Mouse (Mus musculus): ENCODE data around the gene Neurod1. TPM values are rescaled to one million over a fixed set of nuclear protein-coding genes. Genes with fewer than 3 reads are reported as not detected.

Neurod1 gene
- polyA plus RNA-seq (2015; fragmentation: Nextera tagmentation; extraction: Ambion mirVana): 2.0 and 3.7 TPM in 2 replicates

- WGBS: under 1% methylated on average over 39 of the region's 42 CpGs
- Histone ChIP-seq H3K27ac (no peak within 1 kb of the TSS), H3K36me3 (no peaks in the 10 kb centered on the region), H3K4me1 (peaks cover 22% of the 10 kb centered on the region), H3K9ac (no peak within 1 kb of the TSS), H3K27me3 (peaks cover 79% of the 10 kb centered on the region), H3K9me3 (no peaks in the 10 kb centered on the region), H3K4me3 (peak within 1 kb of the TSS; percentile 33), H3K4me2 (peak within 1 kb of the TSS; percentile 65)
- ATAC-seq (ENCODE audit: insufficient number of reproducible peaks, insufficient read depth, low FRiP score, low TSS enrichment, low read depth): 0 out of 2 replicates have a peak, but pooled peaks have one; percentile 48
Observed at GRCm38 (mm10) chr2:79456575-79457349, at the start of gene Neurod1, which contains the start of gene Cerkl. Neurod1 (minus strand) TSS chr2:79456751. Cerkl (minus strand) TSS chr2:79456785.

- no peak overlapping the region for H3K27ac ChIP-seq
- no peak for ATAC-seq (ENCODE audit: insufficient number of reproducible peaks, insufficient read depth, low FRiP score, low TSS enrichment, low read depth)
- H3K9me3 ChIP-seq: no peaks in the 10 kb centered on the region
- 25% methylated on average over 10 of the region's 10 CpGs for WGBS
- H3K4me1 ChIP-seq: no peaks in the 10 kb centered on the region
- no peak overlapping the region for H3K9ac ChIP-seq
- no peak overlapping the region for H3K4me2 ChIP-seq
- no peak overlapping the region for H3K4me3 ChIP-seq
- no peaks in the 10 kb centered on the region for H3K36me3 ChIP-seq
- H3K27me3 ChIP-seq: peaks cover 10% of the 10 kb centered on the region; the same call in 1 of the 2 replicates
Observed at GRCm38 (mm10) chr2:79498990-79499755, 42.6 kb upstream of the Neurod1 start.

GRCm38 (mm10) chr2:79485127-79485526 lies 28.6 kb upstream of the Neurod1 start:
- no peak for ATAC-seq (ENCODE audit: insufficient number of reproducible peaks, insufficient read depth, low FRiP score, low TSS enrichment, low read depth)
- Histone ChIP-seq H3K27ac (no peak overlapping the region; the same call in 1 of the 2 replicates), H3K4me2 (no peak overlapping the region), H3K36me3 (no peaks in the 10 kb centered on the region), H3K9me3 (no peaks in the 10 kb centered on the region), H3K4me3 (no peak overlapping the region), H3K9ac (no peak overlapping the region), H3K4me1 (no peaks in the 10 kb centered on the region), H3K27me3 (no peaks in the 10 kb centered on the region)
- WGBS: 33% methylated on average over 3 of the region's 3 CpGs

GRCm38 (mm10) chr2:79482511-79482910 lies 26.0 kb upstream of the Neurod1 start:
- WGBS: 89% methylated on average over 2 of the region's 2 CpGs
- Histone ChIP-seq H3K36me3 (no peaks in the 10 kb centered on the region), H3K4me2 (no peak overlapping the region), H3K4me3 (no peak overlapping the region), H3K27me3 (no peaks in the 10 kb centered on the region), H3K27ac (no peak overlapping the region), H3K9ac (no peak overlapping the region), H3K4me1 (no peaks in the 10 kb centered on the region), H3K9me3 (no peaks in the 10 kb centered on the region)
- no peak for ATAC-seq (ENCODE audit: insufficient number of reproducible peaks, insufficient read depth, low FRiP score, low TSS enrichment, low read depth)

GRCm38 (mm10) chr2:79462411-79462810 lies 5.9 kb upstream of the Neurod1 start:
- H3K27me3 ChIP-seq: peaks cover 50% of the 10 kb centered on the region
- no peak overlapping the region for H3K27ac ChIP-seq
- no peak overlapping the region for H3K9ac ChIP-seq

GRCm38 (mm10) chr2:79461861-79462260 lies 5.3 kb upstream of the Neurod1 start:
- no peaks in the 10 kb centered on the region for H3K36me3 ChIP-seq
- no peak overlapping the region for H3K9ac ChIP-seq
- no peak overlapping the region for H3K27ac ChIP-seq
- peaks cover 9% of the 10 kb centered on the region; the same call in 1 of the 2 replicates for H3K4me1 ChIP-seq
- H3K9me3 ChIP-seq: no peaks in the 10 kb centered on the region
- H3K4me3 ChIP-seq: no peak overlapping the region
- peaks cover 56% of the 10 kb centered on the region for H3K27me3 ChIP-seq
- ATAC-seq (ENCODE audit: insufficient number of reproducible peaks, insufficient read depth, low FRiP score, low TSS enrichment, low read depth): no peak
- 82% methylated on average over 2 of the region's 2 CpGs for WGBS
- no peak overlapping the region for H3K4me2 ChIP-seq

More at GRCm38 (mm10) chr2:79462411-79462810, 5.9 kb upstream of the Neurod1 start:
- ATAC-seq (ENCODE audit: insufficient number of reproducible peaks, insufficient read depth, low FRiP score, low TSS enrichment, low read depth): no peak
- 81% methylated on average over 4 of the region's 4 CpGs for WGBS
- no peaks in the 10 kb centered on the region for H3K36me3 ChIP-seq
- H3K9me3 ChIP-seq: no peaks in the 10 kb centered on the region
- no peak overlapping the region for H3K4me2 ChIP-seq
- peaks cover 9% of the 10 kb centered on the region; the same call in 1 of the 2 replicates for H3K4me1 ChIP-seq
- no peak overlapping the region for H3K4me3 ChIP-seq

- H3K4me1 ChIP-seq: peaks cover 16% of the 10 kb centered on the region
- peaks cover 69% of the 10 kb centered on the region for H3K27me3 ChIP-seq
- no peaks in the 10 kb centered on the region for H3K36me3 ChIP-seq
- no peak overlapping the region for H3K9ac ChIP-seq
- H3K9me3 ChIP-seq: no peaks in the 10 kb centered on the region
- ATAC-seq (ENCODE audit: insufficient number of reproducible peaks, insufficient read depth, low FRiP score, low TSS enrichment, low read depth): no peak
- no peak overlapping the region for H3K4me2 ChIP-seq
- no peak overlapping the region for H3K4me3 ChIP-seq
- WGBS: 2% methylated on average over 2 of the region's 2 CpGs
- no peak overlapping the region for H3K27ac ChIP-seq
Observed at GRCm38 (mm10) chr2:79460586-79460985, 4.0 kb upstream of the Neurod1 start.

- peaks cover 16% of the 10 kb centered on the region for H3K4me1 ChIP-seq
- no peaks in the 10 kb centered on the region for H3K9me3 ChIP-seq
- no peak overlapping the region for H3K4me2 ChIP-seq
- 6% methylated on average over 14 of the region's 14 CpGs for WGBS
- no peak overlapping the region for H3K27ac ChIP-seq
- no peak for ATAC-seq (ENCODE audit: insufficient number of reproducible peaks, insufficient read depth, low FRiP score, low TSS enrichment, low read depth)
- H3K36me3 ChIP-seq: no peaks in the 10 kb centered on the region
- H3K9ac ChIP-seq: no peak overlapping the region
- peaks cover 73% of the 10 kb centered on the region for H3K27me3 ChIP-seq
- no peak overlapping the region for H3K4me3 ChIP-seq
Observed at GRCm38 (mm10) chr2:79460107-79460506, 3.6 kb upstream of the Neurod1 start.

GRCm38 (mm10) chr2:79459061-79460045 lies 2.8 kb upstream of the Neurod1 start:
- 2% methylated on average over 44 of the region's 44 CpGs for WGBS
- H3K9ac ChIP-seq: no peak overlapping the region
- H3K9me3 ChIP-seq: no peaks in the 10 kb centered on the region
- H3K27me3 ChIP-seq: peaks cover 81% of the 10 kb centered on the region
- H3K4me2 ChIP-seq: no peak overlapping the region
- no peak for ATAC-seq (ENCODE audit: insufficient number of reproducible peaks, insufficient read depth, low FRiP score, low TSS enrichment, low read depth)
- no peaks in the 10 kb centered on the region for H3K36me3 ChIP-seq
- H3K4me1 ChIP-seq: peaks cover 19% of the 10 kb centered on the region
- no peak overlapping the region for H3K4me3 ChIP-seq
- H3K27ac ChIP-seq: no peak overlapping the region

GRCm38 (mm10) chr2:79457932-79458331 lies 1.4 kb upstream of the Neurod1 start:
- peaks cover 22% of the 10 kb centered on the region for H3K4me1 ChIP-seq
- WGBS: 12% methylated on average over 3 of the region's 3 CpGs
- peaks cover 83% of the 10 kb centered on the region for H3K27me3 ChIP-seq
- H3K36me3 ChIP-seq: no peaks in the 10 kb centered on the region
- H3K27ac ChIP-seq: no peak overlapping the region
- H3K4me3 ChIP-seq: no peak overlapping the region
- no peaks in the 10 kb centered on the region for H3K9me3 ChIP-seq
- ATAC-seq (ENCODE audit: insufficient number of reproducible peaks, insufficient read depth, low FRiP score, low TSS enrichment, low read depth): no peak
- H3K4me2 ChIP-seq: no peak overlapping the region
- H3K9ac ChIP-seq: no peak overlapping the region

- Histone ChIP-seq H3K9me3 (no peaks in the 10 kb centered on the region), H3K4me1 (peaks cover 22% of the 10 kb centered on the region), H3K27ac (no peak overlapping the region), H3K9ac (no peak overlapping the region), H3K27me3 (peaks cover 82% of the 10 kb centered on the region), H3K36me3 (no peaks in the 10 kb centered on the region), H3K4me3 (no peak overlapping the region), H3K4me2 (no peak overlapping the region)
- no peak for ATAC-seq (ENCODE audit: insufficient number of reproducible peaks, insufficient read depth, low FRiP score, low TSS enrichment, low read depth)
- 55% methylated on average over 3 of the region's 3 CpGs for WGBS
Observed at GRCm38 (mm10) chr2:79457434-79457833, 883 bp upstream of the Neurod1 start.

All from embryonic facial prominence, embryonic 13.5 days (tissue).